Mouse (Mus musculus) heart, embryonic 10.5 days (tissue): ENCODE results near the gene Rbpj. TPM values are rescaled to one million over a fixed set of nuclear protein-coding genes. Genes with fewer than 3 reads are reported as not detected.
"Not testable (repeated sequence)": the region's sequence is repeated elsewhere in the genome, so short reads cannot be mapped to it uniquely, and the experiment has no call there.

Source experiments
- DNase-seq: peaks from one replicate; pipeline ENCODE4 v3.0.0-alpha.2; 2017; ENCODE audit warnings: low spot score
- H3K27ac ChIP-seq: fragments of 300-500 bp; sonication (generic); 2 replicates; pipeline ENCODE4 v1.5.1; 2016; ENCODE audit warnings: mild to moderate bottlenecking
- H3K27me3 ChIP-seq: fragments of 300-500 bp; sonication (generic); 2 replicates; pipeline ENCODE4 v1.6.1; 2016; ENCODE audit warnings: mild to moderate bottlenecking; ENCODE audit not compliant: poor library complexity, insufficient read depth, severe bottlenecking
- H3K36me3 ChIP-seq: fragments of 300-500 bp; sonication (generic); 2 replicates; pipeline ENCODE4 v1.6.1; 2016; ENCODE audit warnings: mild to moderate bottlenecking, moderate library complexity
- H3K4me1 ChIP-seq: fragments of 300-500 bp; sonication (generic); 2 replicates; pipeline ENCODE4 v1.6.1; 2016; ENCODE audit warnings: mild to moderate bottlenecking
- H3K4me3 ChIP-seq: fragments of 300-500 bp; sonication (generic); 2 replicates; pipeline ENCODE4 v1.5.1; 2016; ENCODE audit warnings: mild to moderate bottlenecking, moderate library complexity
- H3K9me3 ChIP-seq: fragments of 300-500 bp; sonication (generic); 2 replicates; pipeline ENCODE4 v1.6.1; 2016; ENCODE audit warnings: mild to moderate bottlenecking, moderate library complexity
- WGBS: fragments of 180-500 bp; shearing (Covaris S2); methylation state at CpG from one replicate; pipeline ENCODE4 v1.1.7; 2016; 5-methylcytosine and 5-hydroxymethylcytosine counted together
- polyA plus RNA-seq: library from polyadenylated mRNA; unstranded; fragments of >200 nt; fragmentation: Nextera tagmentation; extraction: Ambion mirVana; gene quantifications from 2 replicates; pipeline ENCODE4 v1.2.1, GENCODE M21; 2016

Rbpj gene
- polyA plus RNA-seq, 1 experiment from 2014 or later = 24.6 TPM

DNA sequence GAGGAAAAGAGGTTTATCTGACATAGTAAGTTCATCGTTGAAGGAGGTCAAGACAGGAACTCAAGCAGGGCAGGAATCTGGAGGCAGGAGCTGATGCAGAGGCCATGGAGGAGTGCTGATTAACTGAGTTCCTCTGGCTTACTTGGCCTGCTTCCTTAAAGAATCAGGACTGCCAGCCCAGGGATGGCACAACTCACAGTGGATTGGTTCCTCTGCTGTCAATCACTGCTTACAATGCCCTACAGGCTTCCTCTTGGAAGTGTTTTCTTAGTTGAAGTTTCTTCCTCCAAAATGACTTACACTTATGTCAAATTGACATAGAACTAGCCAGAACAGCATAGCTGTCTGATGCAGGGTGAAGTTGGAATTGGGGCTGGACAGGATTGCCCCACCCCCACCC is 196.5 kb downstream of the Rbpj start:
- no peaks in the 10 kb centered on the region for H3K27me3 ChIP-seq
- WGBS = 29% methylated on average over 1 of the region's 1 CpGs
- H3K9me3 ChIP-seq = no peaks in the 10 kb centered on the region
- H3K27ac ChIP-seq = no peak overlapping the region
- H3K36me3 ChIP-seq = no peaks in the 10 kb centered on the region
- no peak overlapping the region for H3K4me3 ChIP-seq
- no peaks in the 10 kb centered on the region for H3K4me1 ChIP-seq
- no peak for DNase-seq

GRCm38 (mm10) chr5:53663665-53664064 is 197.7 kb downstream of the Rbpj start:
- H3K36me3 ChIP-seq = no peaks in the 10 kb centered on the region
- DNase-seq = no peak
- no peak overlapping the region for H3K4me3 ChIP-seq
- no peaks in the 10 kb centered on the region for H3K4me1 ChIP-seq
- H3K27ac ChIP-seq = no peak overlapping the region
- no peaks in the 10 kb centered on the region for H3K9me3 ChIP-seq
- H3K27me3 ChIP-seq = no peaks in the 10 kb centered on the region

GRCm38 (mm10) chr5:53668021-53668420 is 202.1 kb downstream of the Rbpj start:
- no peaks in the 10 kb centered on the region for H3K9me3 ChIP-seq
- WGBS = 76% methylated on average over 5 of the region's 5 CpGs
- H3K4me1 ChIP-seq = peaks cover 9% of the 10 kb centered on the region
- H3K27ac ChIP-seq = no peak overlapping the region
- H3K27me3 ChIP-seq = no peaks in the 10 kb centered on the region
- H3K4me3 ChIP-seq = no peak overlapping the region
- no peaks in the 10 kb centered on the region for H3K36me3 ChIP-seq
- peak; percentile 6 for DNase-seq

DNA sequence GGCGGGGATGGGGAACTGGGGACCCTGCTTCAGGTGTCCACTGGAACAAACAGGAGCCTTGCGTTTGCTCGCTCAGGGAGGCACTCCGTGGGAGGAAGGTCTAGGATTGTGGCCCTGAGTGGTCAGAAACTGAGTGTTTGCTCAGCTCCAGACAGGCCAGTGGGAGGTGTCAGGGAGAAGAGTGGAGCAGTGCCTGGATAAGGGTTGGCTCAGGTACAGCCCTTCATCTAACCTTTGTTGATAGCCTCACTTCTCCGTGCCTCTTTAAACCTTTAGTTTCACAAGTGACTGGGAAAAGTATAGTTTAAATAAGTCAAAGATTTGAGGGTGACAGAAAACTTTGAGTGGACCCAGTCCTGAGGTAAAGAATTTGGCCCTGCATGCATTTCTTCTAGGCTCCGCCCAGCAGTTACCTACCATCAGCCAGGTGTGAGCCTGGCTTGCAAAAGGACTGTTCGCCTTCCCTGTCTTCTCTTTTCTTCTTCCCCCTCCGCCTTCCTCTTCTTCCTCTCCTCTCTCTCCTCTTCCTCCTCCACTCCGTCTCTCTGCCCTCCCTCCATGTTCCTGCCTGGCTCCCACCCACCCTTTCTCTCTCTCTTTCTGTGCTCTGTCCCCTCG is 204.5 kb downstream of the Rbpj start:
- H3K4me1 ChIP-seq = peaks cover 9% of the 10 kb centered on the region
- H3K4me3 ChIP-seq = no peak overlapping the region
- H3K36me3 ChIP-seq = no peaks in the 10 kb centered on the region
- H3K9me3 ChIP-seq = no peaks in the 10 kb centered on the region
- DNase-seq = no peak
- WGBS = 84% methylated on average over 10 of the region's 10 CpGs
- H3K27ac ChIP-seq = no peak overlapping the region
- no peaks in the 10 kb centered on the region; the same call in 1 of the 2 replicates for H3K27me3 ChIP-seq

GRCm38 (mm10) chr5:53671507-53671906 is 205.6 kb downstream of the Rbpj start:
- peaks cover 9% of the 10 kb centered on the region for H3K4me1 ChIP-seq
- no peaks in the 10 kb centered on the region; the same call in 1 of the 2 replicates for H3K27me3 ChIP-seq
- no peaks in the 10 kb centered on the region for H3K9me3 ChIP-seq
- H3K4me3 ChIP-seq = no peak overlapping the region
- WGBS = 26% methylated on average over 4 of the region's 4 CpGs
- no peaks in the 10 kb centered on the region for H3K36me3 ChIP-seq
- H3K27ac ChIP-seq = peak overlapping the region; percentile 42; the same call in 1 of the 2 replicates
- no peak for DNase-seq

DNA sequence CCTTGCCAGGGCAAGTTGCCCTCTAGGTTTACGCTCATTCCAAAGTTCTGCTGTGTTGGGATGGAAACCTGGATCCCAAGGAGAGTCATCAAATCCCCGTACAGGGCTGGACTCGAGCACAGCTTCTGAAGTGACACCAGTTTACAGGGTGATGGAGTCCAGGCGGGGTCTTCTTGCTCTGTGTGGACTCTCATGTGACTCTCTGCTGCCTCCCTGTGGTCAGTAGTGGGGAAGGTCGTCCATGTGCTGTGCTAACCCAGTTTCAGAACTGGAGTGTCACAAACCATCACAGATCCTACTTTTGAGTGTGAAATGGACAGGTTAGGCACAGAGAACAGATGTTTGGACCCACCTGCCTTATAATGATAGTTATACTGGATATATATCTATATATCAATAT is 206.4 kb downstream of the Rbpj start:
- Histone ChIP-seq H3K4me1 (peaks cover 9% of the 10 kb centered on the region), H3K27ac (no peak overlapping the region), H3K27me3 (peaks cover 3% of the 10 kb centered on the region; the same call in 1 of the 2 replicates), H3K36me3 (no peaks in the 10 kb centered on the region), H3K4me3 (no peak overlapping the region), H3K9me3 (no peaks in the 10 kb centered on the region)
- peak; percentile 86 for DNase-seq
- 25% methylated on average over 5 of the region's 5 CpGs for WGBS

DNA sequence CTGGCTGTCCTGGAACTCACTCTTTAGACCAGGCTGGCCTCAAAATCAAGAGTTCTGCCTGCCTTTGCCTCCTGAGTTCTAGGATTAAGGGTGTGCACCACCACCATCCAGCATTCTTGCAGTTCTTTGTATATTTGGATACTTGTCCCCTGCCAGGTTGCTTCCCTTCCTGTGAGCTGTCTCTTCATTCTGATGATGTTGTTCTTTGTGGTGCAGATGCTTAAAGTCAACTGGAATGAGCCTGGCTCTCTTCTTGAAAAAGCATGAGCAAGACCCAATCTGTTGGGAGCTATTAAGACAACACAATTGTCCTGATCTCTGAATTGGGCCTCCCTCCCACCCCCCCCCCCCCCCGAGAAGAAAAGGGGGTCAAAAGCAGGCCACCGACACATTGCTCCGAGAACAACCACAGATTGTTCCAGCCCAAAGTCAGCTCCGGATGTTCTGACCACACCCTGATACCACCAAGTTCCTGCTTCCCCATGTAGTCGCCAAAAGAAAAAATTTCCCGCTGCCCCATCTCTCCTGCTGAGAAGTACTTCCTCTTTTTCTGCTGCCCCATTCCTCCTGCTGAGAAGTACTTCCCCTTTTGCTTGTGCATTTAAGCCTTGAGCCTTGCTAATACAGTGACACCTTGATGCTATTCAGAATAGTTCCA is 207.7 kb downstream of the Rbpj start:
- H3K36me3 ChIP-seq, H3K27ac ChIP-seq, H3K4me3 ChIP-seq, H3K4me1 ChIP-seq, H3K9me3 ChIP-seq, DNase-seq, H3K27me3 ChIP-seq: not testable (repeated sequence)
- 76% methylated on average over 6 of the region's 6 CpGs for WGBS

DNA sequence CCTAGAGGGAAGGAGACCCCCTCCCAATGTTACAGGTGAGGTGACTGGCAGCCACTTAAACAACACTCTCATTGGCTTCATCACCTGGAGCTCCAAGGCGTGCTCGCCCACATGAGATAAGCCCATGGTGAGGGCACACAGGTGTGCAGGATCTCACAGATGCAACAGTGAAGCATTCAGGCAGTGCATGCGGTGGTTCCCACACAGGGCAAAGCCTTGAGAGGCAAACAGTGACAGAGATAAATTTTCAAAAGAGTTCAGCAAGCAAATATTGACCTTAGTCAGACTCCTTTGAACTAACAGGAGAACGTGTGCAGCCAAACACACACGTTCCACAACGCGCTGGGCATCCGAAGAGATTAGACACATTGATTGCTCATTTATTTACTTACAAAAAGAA is 210.7 kb downstream of the Rbpj start:
- Histone ChIP-seq H3K36me3 (no peaks in the 10 kb centered on the region), H3K4me3 (no peak overlapping the region), H3K9me3 (no peaks in the 10 kb centered on the region), H3K27me3 (peaks cover 14% of the 10 kb centered on the region; the same call in 1 of the 2 replicates), H3K27ac (no peak overlapping the region), H3K4me1 (peaks cover 6% of the 10 kb centered on the region)
- 84% methylated on average over 8 of the region's 8 CpGs for WGBS
- no peak for DNase-seq

- peaks cover 3% of the 10 kb centered on the region for H3K4me1 ChIP-seq
- peaks cover 14% of the 10 kb centered on the region; the same call in 1 of the 2 replicates for H3K27me3 ChIP-seq
- H3K27ac ChIP-seq = no peak overlapping the region
- H3K4me3 ChIP-seq = no peak overlapping the region
- DNase-seq = no peak
- 41% methylated on average over 13 of the region's 13 CpGs for WGBS
- H3K9me3 ChIP-seq = no peaks in the 10 kb centered on the region
- no peaks in the 10 kb centered on the region for H3K36me3 ChIP-seq
Observed at GRCm38 (mm10) chr5:53678036-53678767, 212.2 kb downstream of the Rbpj start.

GRCm38 (mm10) chr5:53679651-53680050 is 213.7 kb downstream of the Rbpj start:
- 52% methylated on average over 6 of the region's 6 CpGs for WGBS
- H3K27ac ChIP-seq = no peak overlapping the region
- H3K36me3 ChIP-seq = no peaks in the 10 kb centered on the region

GRCm38 (mm10) chr5:53683916-53684315 is 218.0 kb downstream of the Rbpj start:
- no peak overlapping the region for H3K4me3 ChIP-seq
- 39% methylated on average over 3 of the region's 3 CpGs for WGBS
- no peaks in the 10 kb centered on the region for H3K36me3 ChIP-seq
- no peak overlapping the region for H3K27ac ChIP-seq
- peaks cover 9% of the 10 kb centered on the region; the same call in 1 of the 2 replicates for H3K27me3 ChIP-seq
- no peaks in the 10 kb centered on the region for H3K9me3 ChIP-seq
- peaks cover 10% of the 10 kb centered on the region for H3K4me1 ChIP-seq
- no peak for DNase-seq

More at GRCm38 (mm10) chr5:53679651-53680050, 213.7 kb downstream of the Rbpj start:
- H3K9me3 ChIP-seq = no peaks in the 10 kb centered on the region
- H3K27me3 ChIP-seq = peaks cover 14% of the 10 kb centered on the region; the same call in 1 of the 2 replicates
- peaks cover 10% of the 10 kb centered on the region for H3K4me1 ChIP-seq
- no peak for DNase-seq
- H3K4me3 ChIP-seq = no peak overlapping the region

- DNase-seq = no peak
Observed at GRCm38 (mm10) chr5:53684417-53684816, 218.5 kb downstream of the Rbpj start.

DNA sequence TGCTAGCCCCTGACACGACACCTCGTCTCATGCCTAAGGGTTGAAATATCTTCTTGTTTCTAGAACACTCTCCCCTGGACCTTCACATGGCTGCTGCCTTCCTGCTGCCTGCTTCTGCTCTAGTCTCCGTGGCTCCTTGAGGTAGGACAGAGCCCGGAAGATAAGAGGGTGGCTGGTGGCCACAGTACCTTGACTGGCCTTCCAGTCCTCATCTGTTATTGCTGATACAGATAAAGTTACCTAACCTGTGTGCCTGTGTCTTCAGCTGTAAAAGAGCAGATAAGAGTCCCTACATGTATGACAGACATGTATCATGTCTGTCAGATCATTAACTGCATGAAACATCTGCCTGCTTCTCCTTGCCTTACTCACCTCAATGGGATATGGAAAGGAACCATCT is 219.7 kb downstream of the Rbpj start:
- Histone ChIP-seq H3K4me1 (peaks cover 10% of the 10 kb centered on the region), H3K9me3 (no peaks in the 10 kb centered on the region), H3K27ac (no peak overlapping the region), H3K36me3 (no peaks in the 10 kb centered on the region), H3K27me3 (peaks cover 5% of the 10 kb centered on the region; the same call in 1 of the 2 replicates), H3K4me3 (no peak overlapping the region)
- DNase-seq = no peak
- 74% methylated on average over 4 of the region's 4 CpGs for WGBS

More at GRCm38 (mm10) chr5:53684417-53684816, 218.5 kb downstream of the Rbpj start:
- 79% methylated on average over 1 of the region's 1 CpGs for WGBS
- Histone ChIP-seq H3K4me3 (no peak overlapping the region), H3K27me3 (peaks cover 5% of the 10 kb centered on the region; the same call in 1 of the 2 replicates), H3K27ac (no peak overlapping the region), H3K9me3 (no peaks in the 10 kb centered on the region), H3K36me3 (no peaks in the 10 kb centered on the region), H3K4me1 (peaks cover 10% of the 10 kb centered on the region)
